Mouse (Mus musculus): ENCODE measurements around the gene Akap5. TPM values are rescaled to one million over a fixed set of nuclear protein-coding genes. Genes with fewer than 3 reads are reported as not detected.

Akap5 gene
- total and polyA plus RNA-seq, 2 experiments from 2014 or later, result 0.50 to 1.1 TPM

DNA sequence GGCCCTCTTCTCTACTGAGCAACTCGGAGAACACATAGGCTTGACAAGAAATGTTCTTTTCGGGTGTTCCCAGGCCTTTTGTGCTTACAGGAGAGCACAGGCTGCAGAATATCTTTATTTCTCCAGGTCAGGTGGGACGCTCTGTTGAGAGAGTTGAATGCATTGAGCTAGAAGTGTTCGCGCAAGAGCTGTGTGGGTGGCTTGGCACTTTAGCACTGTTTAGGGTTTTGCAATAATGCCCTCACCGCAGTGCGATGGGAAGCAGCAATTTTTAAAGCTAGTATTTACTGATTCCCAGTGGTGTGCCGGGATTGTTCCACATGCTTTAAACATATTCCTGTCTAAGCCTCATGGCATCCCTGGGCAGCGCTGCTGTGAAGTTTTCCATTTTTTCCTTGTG lies 13.5 kb upstream of the Akap5 start:
- 88% methylated on average over 9 of the region's 9 CpGs for WGBS
- H3K27me3 ChIP-seq (ENCODE audit: control insufficient read depth, insufficient read depth, low read length), result no peaks in the 10 kb centered on the region
- DNase-seq (ENCODE audit: low spot score), result no peak
- ATAC-seq (ENCODE audit: insufficient read depth, low read depth), result no peak
- no peak overlapping the region for H3K27ac ChIP-seq (ENCODE audit: low read depth)
- H3K36me3 ChIP-seq (replicated peaks; ENCODE audit: control insufficient read depth, insufficient read depth, low read length), result peaks cover 24% of the 10 kb centered on the region
- H3K4me3 ChIP-seq (ENCODE audit: low read depth, low read length), result no peak overlapping the region
- H3K9me3 ChIP-seq (replicated peaks; ENCODE audit: control insufficient read depth, low read length), result no peaks in the 10 kb centered on the region
- H3K4me2 ChIP-seq (ENCODE audit: low read depth, low read length), result no peak overlapping the region
- no peak overlapping the region for H3K9ac ChIP-seq (replicated peaks; ENCODE audit: low read depth, low read length)
- no peak for TF ChIP-seq CTCF (IDR thresholded peaks at IDR 0.05; ENCODE audit: low read depth)
- no peak for TF ChIP-seq EP300 (IDR thresholded peaks at IDR 0.05; ENCODE audit: low read depth)
- H3K4me1 ChIP-seq (ENCODE audit: control insufficient read depth, insufficient read depth), result peaks cover 8% of the 10 kb centered on the region

GRCm38 (mm10) chr12:76311951-76312350 lies 12.7 kb upstream of the Akap5 start:
- no peak for TF ChIP-seq CTCF (IDR thresholded peaks at IDR 0.05; ENCODE audit: low read depth)
- TF ChIP-seq EP300 (IDR thresholded peaks at IDR 0.05; ENCODE audit: low read depth), result no peak
- ATAC-seq (ENCODE audit: insufficient read depth, low read depth), result 0 out of 2 replicates have a peak, but pooled peaks have one; percentile 12
- Histone ChIP-seq H3K4me2 (ENCODE audit: low read depth, low read length) (no peak overlapping the region), H3K4me1 (ENCODE audit: control insufficient read depth, insufficient read depth) (peaks cover 8% of the 10 kb centered on the region), H3K9me3 (replicated peaks; ENCODE audit: control insufficient read depth, low read length) (no peaks in the 10 kb centered on the region), H3K27ac (ENCODE audit: low read depth) (no peak overlapping the region), H3K27me3 (ENCODE audit: control insufficient read depth, insufficient read depth, low read length) (no peaks in the 10 kb centered on the region), H3K9ac (replicated peaks; ENCODE audit: low read depth, low read length) (no peak overlapping the region), H3K4me3 (ENCODE audit: low read depth, low read length) (no peak overlapping the region), H3K36me3 (replicated peaks; ENCODE audit: control insufficient read depth, insufficient read depth, low read length) (peaks cover 24% of the 10 kb centered on the region)
- DNase-seq (ENCODE audit: low spot score), result no peak
- WGBS, result 71% methylated on average over 8 of the region's 8 CpGs

GRCm38 (mm10) chr12:76318282-76319212 lies 6.1 kb upstream of the Akap5 start:
- TF ChIP-seq EP300 (IDR thresholded peaks at IDR 0.05; ENCODE audit: low read depth) (no peak), CTCF (IDR thresholded peaks at IDR 0.05; ENCODE audit: low read depth) (no peak)
- Histone ChIP-seq H3K9ac (replicated peaks; ENCODE audit: low read depth, low read length) (no peak overlapping the region), H3K4me3 (ENCODE audit: low read depth, low read length) (no peak overlapping the region), H3K4me2 (ENCODE audit: low read depth, low read length) (no peak overlapping the region), H3K27ac (ENCODE audit: low read depth) (peak overlapping the region; percentile 74), H3K4me1 (ENCODE audit: control insufficient read depth, insufficient read depth) (0 out of 2 replicates have a peak, but pooled peaks cover 9% of the 10 kb centered on the region), H3K27me3 (ENCODE audit: control insufficient read depth, insufficient read depth, low read length) (no peaks in the 10 kb centered on the region), H3K9me3 (replicated peaks; ENCODE audit: control insufficient read depth, low read length) (no peaks in the 10 kb centered on the region), H3K36me3 (replicated peaks; ENCODE audit: control insufficient read depth, insufficient read depth, low read length) (peaks cover 24% of the 10 kb centered on the region)
- ATAC-seq (ENCODE audit: insufficient read depth, low read depth), result peak; percentile 69
- DNase-seq (ENCODE audit: low spot score), result peak; percentile 48
- 12% methylated on average over 9 of the region's 9 CpGs for WGBS

DNA sequence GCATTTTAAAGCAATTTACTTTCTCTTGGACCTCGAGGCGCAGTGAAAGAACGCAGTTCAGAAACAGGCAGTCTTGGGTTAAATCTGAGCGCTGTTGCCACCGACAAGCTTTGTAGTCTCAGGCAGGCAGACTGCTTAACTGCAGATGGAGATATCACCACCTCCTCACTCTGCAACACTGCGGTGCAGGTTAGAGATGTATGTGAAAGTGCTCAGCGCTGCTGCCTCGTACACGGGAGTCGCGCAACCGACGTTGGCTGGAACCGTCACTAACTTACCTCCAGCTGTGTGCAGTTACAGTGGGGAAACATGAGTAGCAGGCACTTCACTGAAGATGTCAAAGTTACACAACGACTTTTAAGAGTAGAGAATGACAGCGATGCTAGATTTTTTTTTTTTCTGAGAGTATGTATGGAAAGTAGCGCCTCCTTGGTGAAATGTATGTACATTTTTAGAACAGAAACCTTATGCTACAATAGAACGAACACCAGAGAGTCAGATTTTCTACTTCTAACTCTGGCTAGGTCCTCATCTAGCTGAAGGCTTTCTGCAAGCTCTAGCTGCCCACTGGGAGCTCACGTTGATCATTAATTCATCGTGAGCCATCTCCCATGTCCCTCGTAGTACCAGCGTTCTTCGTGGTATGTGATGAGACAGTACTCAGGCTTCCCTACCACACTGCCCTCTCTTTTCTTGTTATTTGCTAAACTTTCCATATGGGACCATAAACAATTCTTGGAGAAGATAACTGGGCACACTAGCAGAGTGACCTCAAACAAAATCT lies 1.9 kb downstream of the Akap5 start:
- no peak overlapping the region for H3K4me3 ChIP-seq (ENCODE audit: low read depth, low read length)
- H3K36me3 ChIP-seq (replicated peaks; ENCODE audit: control insufficient read depth, insufficient read depth, low read length), result 0 out of 2 replicates have a peak, but pooled peaks cover 3% of the 10 kb centered on the region
- DNase-seq (ENCODE audit: low spot score) (no peak), ATAC-seq (ENCODE audit: insufficient read depth, low read depth) (no peak)
- H3K4me1 ChIP-seq (ENCODE audit: control insufficient read depth, insufficient read depth), result peaks cover 11% of the 10 kb centered on the region; the same call in 1 of the 2 replicates
- H3K4me2 ChIP-seq (ENCODE audit: low read depth, low read length), result no peak overlapping the region
- no peak overlapping the region for H3K9ac ChIP-seq (replicated peaks; ENCODE audit: low read depth, low read length)
- H3K27me3 ChIP-seq (ENCODE audit: control insufficient read depth, insufficient read depth, low read length), result no peaks in the 10 kb centered on the region
- 83% methylated on average over 23 of the region's 23 CpGs for WGBS
- TF ChIP-seq EP300 (IDR thresholded peaks at IDR 0.05; ENCODE audit: low read depth) (no peak), CTCF (IDR thresholded peaks at IDR 0.05; ENCODE audit: low read depth) (no peak)
- H3K9me3 ChIP-seq (replicated peaks; ENCODE audit: control insufficient read depth, low read length), result no peaks in the 10 kb centered on the region
- no peak overlapping the region for H3K27ac ChIP-seq (ENCODE audit: low read depth)

DNA sequence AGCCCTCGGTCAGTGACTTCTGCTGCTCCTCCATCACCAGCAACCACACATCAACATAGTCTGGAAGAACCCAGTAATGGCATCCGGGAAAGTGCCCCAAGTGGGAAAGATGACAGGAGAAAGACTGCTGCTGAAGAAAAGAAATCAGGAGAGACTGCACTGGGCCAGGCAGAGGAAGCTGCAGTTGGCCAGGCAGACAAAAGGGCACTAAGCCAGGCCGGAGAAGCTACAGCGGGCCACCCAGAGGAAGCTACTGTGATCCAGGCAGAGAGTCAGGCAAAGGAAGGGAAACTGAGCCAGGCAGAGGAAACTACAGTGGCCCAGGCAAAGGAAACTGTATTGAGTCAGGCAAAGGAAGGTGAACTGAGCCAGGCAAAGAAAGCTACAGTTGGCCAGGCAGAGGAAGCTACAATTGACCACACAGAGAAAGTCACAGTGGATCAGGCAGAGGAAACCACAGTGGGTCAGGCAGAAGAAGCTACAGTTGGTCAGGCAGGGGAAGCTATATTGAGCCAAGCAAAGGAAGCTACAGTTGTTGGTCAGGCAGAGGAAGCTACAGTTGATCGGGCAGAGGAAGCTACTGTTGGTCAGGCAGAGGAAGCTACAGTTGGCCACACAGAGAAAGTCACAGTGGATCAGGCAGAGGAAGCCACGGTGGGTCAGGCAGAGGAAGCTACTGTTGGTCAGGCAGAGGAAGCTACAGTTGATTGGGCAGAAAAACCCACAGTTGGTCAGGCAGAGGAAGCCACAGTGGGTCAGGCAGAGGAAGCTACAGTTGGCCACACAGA lies 4.1 kb downstream of the Akap5 start:
- no peak overlapping the region for H3K27ac ChIP-seq (ENCODE audit: low read depth)
- H3K9ac ChIP-seq (replicated peaks; ENCODE audit: low read depth, low read length), result no peak overlapping the region
- no peaks in the 10 kb centered on the region for H3K9me3 ChIP-seq (replicated peaks; ENCODE audit: control insufficient read depth, low read length)
- 0 out of 2 replicates have a peak, but pooled peaks cover 3% of the 10 kb centered on the region for H3K36me3 ChIP-seq (replicated peaks; ENCODE audit: control insufficient read depth, insufficient read depth, low read length)
- H3K4me2 ChIP-seq (ENCODE audit: low read depth, low read length), result no peak overlapping the region
- TF ChIP-seq CTCF (IDR thresholded peaks at IDR 0.05; ENCODE audit: low read depth) (no peak), EP300 (IDR thresholded peaks at IDR 0.05; ENCODE audit: low read depth) (no peak)
- H3K27me3 ChIP-seq (ENCODE audit: control insufficient read depth, insufficient read depth, low read length), result no peaks in the 10 kb centered on the region
- 83% methylated on average over 6 of the region's 6 CpGs for WGBS
- no peak for ATAC-seq (ENCODE audit: insufficient read depth, low read depth)
- H3K4me1 ChIP-seq (ENCODE audit: control insufficient read depth, insufficient read depth), result peaks cover 11% of the 10 kb centered on the region; the same call in 1 of the 2 replicates
- no peak for DNase-seq (ENCODE audit: low spot score)
- H3K4me3 ChIP-seq (ENCODE audit: low read depth, low read length), result no peak overlapping the region
